Mouse (Mus musculus): ENCODE results near the gene Tyw1. TPM values are rescaled to one million over a fixed set of nuclear protein-coding genes. Genes with fewer than 3 reads are reported as not detected.

Tyw1 gene
- polyA plus RNA-seq, 1 experiment from 2014 or later, result 22.3 TPM

DNA sequence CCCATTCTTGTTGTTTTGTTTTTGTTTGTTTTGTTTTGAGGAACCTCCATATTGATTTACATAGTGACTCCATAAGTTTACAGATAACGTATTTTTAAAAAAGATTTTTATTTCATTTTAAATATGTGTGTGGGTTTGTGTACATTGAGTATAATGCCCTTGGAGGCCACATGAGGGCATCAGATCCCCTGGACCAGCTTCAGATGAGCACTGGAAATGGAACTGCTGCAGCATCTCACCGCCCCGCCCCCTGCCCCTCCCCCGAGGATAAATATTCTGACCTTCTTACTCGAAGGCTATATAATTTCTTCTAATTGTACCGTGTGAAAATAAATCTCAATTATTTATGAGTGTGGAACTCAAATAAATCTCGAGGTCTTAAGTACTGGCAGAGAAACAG, 99.8 kb downstream of the Tyw1 start:
- Histone ChIP-seq H3K4me2 (ENCODE audit: low read depth, low read length) (no peak overlapping the region), H3K27ac (replicated peaks; ENCODE audit: low read depth, low read length) (no peak overlapping the region), H3K9me3 (ENCODE audit: control insufficient read depth, low read length) (no peaks in the 10 kb centered on the region), H3K9ac (ENCODE audit: low read depth, low read length) (no peak overlapping the region), H3K4me1 (ENCODE audit: control insufficient read depth, insufficient read depth, low read length) (no peaks in the 10 kb centered on the region), H3K36me3 (ENCODE audit: control insufficient read depth, insufficient read depth, low read length) (no peaks in the 10 kb centered on the region), H3K4me3 (ENCODE audit: low read depth, low read length) (no peak overlapping the region), H3K27me3 (replicated peaks; ENCODE audit: control insufficient read depth, insufficient read depth, low read length) (no peaks in the 10 kb centered on the region)
- WGBS, result 62% methylated on average over 7 of the region's 7 CpGs
- ATAC-seq (ENCODE audit: low read depth) (no peak), DNase-seq (ENCODE audit: low spot score) (no peak)

GRCm38 (mm10) chr5:130363111-130363510, 107.7 kb downstream of the Tyw1 start:
- DNase-seq (ENCODE audit: low spot score), result no peak
- H3K4me2 ChIP-seq (ENCODE audit: low read depth, low read length), result no peak overlapping the region
- 68% methylated on average over 4 of the region's 4 CpGs for WGBS

DNA sequence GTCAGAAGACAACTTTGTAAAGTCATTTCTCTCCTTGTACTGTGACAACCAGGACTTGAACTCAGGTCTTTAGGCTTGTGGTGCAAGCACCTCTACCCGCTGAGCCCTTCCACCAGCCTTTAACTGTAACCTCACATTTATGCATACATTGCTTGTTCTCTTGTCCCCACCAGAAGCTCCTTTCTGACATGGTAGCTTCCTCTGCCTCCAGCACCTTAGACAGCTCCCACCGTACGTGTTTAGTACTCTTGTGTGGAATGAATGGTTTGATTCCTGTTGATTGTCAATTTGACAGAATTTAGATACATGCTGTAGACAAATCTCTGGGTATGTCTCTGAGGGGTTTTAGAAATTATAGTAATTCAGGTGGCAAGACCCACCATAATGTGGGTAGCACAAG, 108.4 kb downstream of the Tyw1 start:
- DNase-seq (ENCODE audit: low spot score), result peak; percentile 81
- H3K4me1 ChIP-seq (ENCODE audit: control insufficient read depth, insufficient read depth, low read length), result no peaks in the 10 kb centered on the region

More at GRCm38 (mm10) chr5:130363111-130363510, 107.7 kb downstream of the Tyw1 start:
- ATAC-seq (ENCODE audit: low read depth), result no peak
- Histone ChIP-seq H3K4me1 (ENCODE audit: control insufficient read depth, insufficient read depth, low read length) (no peaks in the 10 kb centered on the region), H3K27me3 (replicated peaks; ENCODE audit: control insufficient read depth, insufficient read depth, low read length) (no peaks in the 10 kb centered on the region), H3K27ac (replicated peaks; ENCODE audit: low read depth, low read length) (no peak overlapping the region), H3K4me3 (ENCODE audit: low read depth, low read length) (no peak overlapping the region), H3K36me3 (ENCODE audit: control insufficient read depth, insufficient read depth, low read length) (no peaks in the 10 kb centered on the region), H3K9me3 (ENCODE audit: control insufficient read depth, low read length) (no peaks in the 10 kb centered on the region), H3K9ac (ENCODE audit: low read depth, low read length) (no peak overlapping the region)

DNA sequence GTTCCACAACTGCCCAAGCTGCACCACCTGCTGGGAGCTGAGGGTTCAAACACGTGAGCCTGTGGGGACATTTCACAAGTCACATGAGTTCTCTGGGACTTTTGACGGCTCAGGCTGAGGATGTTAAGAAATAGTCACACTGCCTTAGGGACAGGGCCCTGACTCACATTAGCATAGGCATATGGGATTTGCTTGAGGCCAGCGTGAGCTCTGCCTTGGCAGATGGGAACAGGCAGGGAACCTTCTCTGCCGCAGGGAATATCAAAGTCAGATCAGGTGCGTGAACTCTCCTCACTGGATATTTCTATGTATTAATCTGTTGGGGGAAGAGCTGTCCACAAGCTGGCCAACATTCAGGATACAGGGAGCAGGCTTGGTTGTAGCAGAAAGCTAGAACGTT, 112.8 kb downstream of the Tyw1 start:
- Histone ChIP-seq H3K4me2 (ENCODE audit: low read depth, low read length) (no peak overlapping the region), H3K27me3 (replicated peaks; ENCODE audit: control insufficient read depth, insufficient read depth, low read length) (no peaks in the 10 kb centered on the region), H3K9me3 (ENCODE audit: control insufficient read depth, low read length) (no peaks in the 10 kb centered on the region), H3K4me3 (ENCODE audit: low read depth, low read length) (no peak overlapping the region), H3K9ac (ENCODE audit: low read depth, low read length) (no peak overlapping the region), H3K4me1 (ENCODE audit: control insufficient read depth, insufficient read depth, low read length) (no peaks in the 10 kb centered on the region), H3K36me3 (ENCODE audit: control insufficient read depth, insufficient read depth, low read length) (no peaks in the 10 kb centered on the region), H3K27ac (replicated peaks; ENCODE audit: low read depth, low read length) (no peak overlapping the region)
- DNase-seq (ENCODE audit: low spot score) (no peak), ATAC-seq (ENCODE audit: low read depth) (no peak)
- 73% methylated on average over 6 of the region's 6 CpGs for WGBS

More for the DNA sequence above, 108.4 kb downstream of the Tyw1 start:
- ATAC-seq (ENCODE audit: low read depth), result no peak
- H3K9ac ChIP-seq (ENCODE audit: low read depth, low read length), result no peak overlapping the region
- H3K4me3 ChIP-seq (ENCODE audit: low read depth, low read length), result no peak overlapping the region
- WGBS, result 42% methylated on average over 3 of the region's 3 CpGs
- no peaks in the 10 kb centered on the region for H3K9me3 ChIP-seq (ENCODE audit: control insufficient read depth, low read length)
- no peaks in the 10 kb centered on the region for H3K27me3 ChIP-seq (replicated peaks; ENCODE audit: control insufficient read depth, insufficient read depth, low read length)
- no peaks in the 10 kb centered on the region for H3K36me3 ChIP-seq (ENCODE audit: control insufficient read depth, insufficient read depth, low read length)
- H3K4me2 ChIP-seq (ENCODE audit: low read depth, low read length), result no peak overlapping the region
- H3K27ac ChIP-seq (replicated peaks; ENCODE audit: low read depth, low read length), result no peak overlapping the region

DNA sequence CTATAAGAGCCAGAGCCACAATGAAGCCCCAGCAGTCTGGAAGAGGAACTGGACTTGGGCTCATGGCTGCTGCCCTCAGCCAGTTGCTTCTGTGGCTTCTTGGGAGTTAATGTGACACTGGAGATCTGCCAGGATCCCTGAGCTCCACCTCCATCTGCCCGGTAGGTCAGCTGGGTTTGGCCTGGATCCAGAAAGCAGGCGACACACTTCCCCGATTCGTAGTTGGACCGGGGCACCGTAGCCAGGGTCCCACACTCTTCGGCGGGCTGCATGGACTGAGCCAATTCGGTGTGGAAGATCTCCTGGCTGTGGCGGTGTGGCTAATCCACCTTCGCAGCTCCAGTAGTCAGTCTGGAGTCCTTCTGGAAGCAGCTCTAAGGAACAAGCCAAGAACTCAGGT, 113.8 kb downstream of the Tyw1 start, which contains the start of gene Caln1:
Gene Caln1 (plus strand): TSS at position 219 of the 400 bp plus-strand sequence.
- H3K9ac ChIP-seq (ENCODE audit: low read depth, low read length), result no peak within 1 kb of the TSS
- H3K4me1 ChIP-seq (ENCODE audit: control insufficient read depth, insufficient read depth, low read length), result no peaks in the 10 kb centered on the region
- WGBS, result 73% methylated on average over 11 of the region's 11 CpGs
- ATAC-seq (ENCODE audit: low read depth), result no peak
- no peak within 1 kb of the TSS for H3K27ac ChIP-seq (replicated peaks; ENCODE audit: low read depth, low read length)
- H3K4me2 ChIP-seq (ENCODE audit: low read depth, low read length), result no peak within 1 kb of the TSS
- H3K4me3 ChIP-seq (ENCODE audit: low read depth, low read length), result no peak within 1 kb of the TSS
- DNase-seq (ENCODE audit: low spot score), result no peak
- no peaks in the 10 kb centered on the region for H3K9me3 ChIP-seq (ENCODE audit: control insufficient read depth, low read length)
- H3K36me3 ChIP-seq (ENCODE audit: control insufficient read depth, insufficient read depth, low read length), result no peaks in the 10 kb centered on the region
- H3K27me3 ChIP-seq (replicated peaks; ENCODE audit: control insufficient read depth, insufficient read depth, low read length), result no peaks in the 10 kb centered on the region

DNA sequence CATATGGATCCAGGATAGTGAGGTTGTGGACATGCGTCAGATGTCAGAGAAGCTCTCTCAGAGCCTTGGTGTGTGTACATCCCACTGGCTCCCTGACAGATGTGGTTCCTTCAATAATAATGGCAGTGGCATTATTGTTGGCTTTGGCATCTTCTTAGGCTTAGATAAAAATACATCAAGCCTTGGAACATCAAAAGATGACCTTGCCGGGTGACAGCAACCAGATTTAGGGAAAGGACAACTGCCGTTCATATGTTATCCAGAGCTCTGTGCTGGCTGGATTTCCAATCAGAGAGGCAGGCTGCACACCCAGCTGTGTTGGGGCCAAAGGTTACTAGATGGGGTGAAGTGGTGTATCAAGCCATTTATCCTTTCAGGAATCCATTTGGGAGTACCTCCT, 120.0 kb downstream of the Tyw1 start:
- no peak for DNase-seq (ENCODE audit: low spot score)
- Histone ChIP-seq H3K27me3 (replicated peaks; ENCODE audit: control insufficient read depth, insufficient read depth, low read length) (no peaks in the 10 kb centered on the region), H3K4me3 (ENCODE audit: low read depth, low read length) (no peak overlapping the region), H3K4me1 (ENCODE audit: control insufficient read depth, insufficient read depth, low read length) (no peaks in the 10 kb centered on the region), H3K9me3 (ENCODE audit: control insufficient read depth, low read length) (no peaks in the 10 kb centered on the region), H3K4me2 (ENCODE audit: low read depth, low read length) (no peak overlapping the region), H3K36me3 (ENCODE audit: control insufficient read depth, insufficient read depth, low read length) (no peaks in the 10 kb centered on the region), H3K27ac (replicated peaks; ENCODE audit: low read depth, low read length) (no peak overlapping the region), H3K9ac (ENCODE audit: low read depth, low read length) (no peak overlapping the region)
- ATAC-seq (ENCODE audit: low read depth), result no peak
- WGBS, result 80% methylated on average over 3 of the region's 3 CpGs

GRCm38 (mm10) chr5:130384222-130384912, 128.9 kb downstream of the Tyw1 start, which contains the start of gene A330070K13Rik:
Gene A330070K13Rik (minus strand): TSS chr5:130384631.
- Histone ChIP-seq H3K4me1 (ENCODE audit: control insufficient read depth, insufficient read depth, low read length) (no peaks in the 10 kb centered on the region; the same call in 1 of the 2 replicates), H3K27ac (replicated peaks; ENCODE audit: low read depth, low read length) (no peak within 1 kb of the TSS), H3K9ac (ENCODE audit: low read depth, low read length) (0 out of 2 replicates have a peak within 1 kb of the TSS, but pooled peaks have one; percentile 30), H3K27me3 (replicated peaks; ENCODE audit: control insufficient read depth, insufficient read depth, low read length) (no peaks in the 10 kb centered on the region), H3K4me3 (ENCODE audit: low read depth, low read length) (peak within 1 kb of the TSS; percentile 17), H3K4me2 (ENCODE audit: low read depth, low read length) (peak within 1 kb of the TSS; percentile 47), H3K36me3 (ENCODE audit: control insufficient read depth, insufficient read depth, low read length) (no peaks in the 10 kb centered on the region), H3K9me3 (ENCODE audit: control insufficient read depth, low read length) (no peaks in the 10 kb centered on the region)
- ATAC-seq (ENCODE audit: low read depth), result no peak
- peak; percentile 1 for DNase-seq (ENCODE audit: low spot score)
- WGBS, result 4% methylated on average over 13 of the region's 13 CpGs

DNA sequence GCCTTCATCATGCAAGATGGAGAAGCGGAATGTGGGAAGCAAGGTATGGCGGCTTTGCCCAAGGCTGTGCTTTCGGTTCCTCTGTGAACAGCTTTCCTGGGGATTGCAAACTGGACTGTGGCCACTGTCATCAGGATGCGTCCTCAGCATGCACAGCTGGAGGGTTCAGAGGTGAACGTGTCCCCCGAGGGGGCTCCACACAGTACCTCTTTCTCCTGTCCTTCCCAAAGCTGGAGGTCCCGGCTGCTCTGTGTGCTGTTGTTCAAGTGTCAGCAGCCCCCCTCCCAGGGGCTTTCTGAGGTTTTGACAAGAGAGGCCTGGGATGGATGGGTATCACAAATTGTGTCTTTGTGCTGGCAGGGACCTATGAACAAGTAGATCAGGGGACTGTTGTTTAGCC, 131.0 kb downstream of the Tyw1 start:
- 0 out of 2 replicates have a peak, but pooled peaks cover 3% of the 10 kb centered on the region for H3K9me3 ChIP-seq (ENCODE audit: control insufficient read depth, low read length)
- no peaks in the 10 kb centered on the region; the same call in 1 of the 2 replicates for H3K4me1 ChIP-seq (ENCODE audit: control insufficient read depth, insufficient read depth, low read length)
- no peak overlapping the region for H3K27ac ChIP-seq (replicated peaks; ENCODE audit: low read depth, low read length)
- no peak overlapping the region for H3K9ac ChIP-seq (ENCODE audit: low read depth, low read length)
- no peak overlapping the region for H3K4me3 ChIP-seq (ENCODE audit: low read depth, low read length)
- no peaks in the 10 kb centered on the region for H3K27me3 ChIP-seq (replicated peaks; ENCODE audit: control insufficient read depth, insufficient read depth, low read length)
- H3K36me3 ChIP-seq (ENCODE audit: control insufficient read depth, insufficient read depth, low read length), result no peaks in the 10 kb centered on the region
- ATAC-seq (ENCODE audit: low read depth) (no peak), DNase-seq (ENCODE audit: low spot score) (no peak)
- no peak overlapping the region for H3K4me2 ChIP-seq (ENCODE audit: low read depth, low read length)
- WGBS, result 37% methylated on average over 7 of the region's 7 CpGs
